Mouse (Mus musculus): ENCODE data around the gene Ifitm10. TPM values are rescaled to one million over a fixed set of nuclear protein-coding genes. Genes with fewer than 3 reads are reported as not detected.
A peak's percentile ranks its signal among the peaks of the same experiment; 100 is the strongest.
"Not testable (repeated sequence)": the region's sequence is repeated elsewhere in the genome, so short reads cannot be mapped to it uniquely, and the experiment has no call there.

The Ifitm10 gene
- polyA plus RNA-seq, 1 experiment from 2014 or later: 3.0 TPM

- Histone ChIP-seq H3K36me3 (no peaks in the 10 kb centered on the region), H3K9me3 (no peaks in the 10 kb centered on the region), H3K4me1 (replicated peaks) (no peaks in the 10 kb centered on the region), H3K27me3 (peaks cover 3% of the 10 kb centered on the region; the same call in 1 of the 2 replicates), H3K4me2 (no peak within 1 kb of the TSS), H3K9ac (no peak within 1 kb of the TSS), H3K4me3 (no peak within 1 kb of the TSS), H3K27ac (replicated peaks) (no peak within 1 kb of the TSS)
- WGBS: 50% methylated on average over 3 of the region's 3 CpGs
- ATAC-seq (ENCODE audit: low read depth): no peak
Measured at GRCm38 (mm10) chr7:142303249-142303648, 70.3 kb downstream of the Ifitm10 start, which contains the start of gene Krtap5-4. TSS of gene Krtap5-4 (plus strand) at chr7:142303549.

GRCm38 (mm10) chr7:142297018-142297417 is 76.5 kb downstream of the Ifitm10 start, which contains the start of gene Krtap5-1:
TSS of gene Krtap5-1 (minus strand) at chr7:142297118.
- not testable (repeated sequence) for H3K9ac ChIP-seq; H3K4me2 ChIP-seq; H3K4me1 ChIP-seq (replicated peaks); H3K27ac ChIP-seq (replicated peaks); ATAC-seq (ENCODE audit: low read depth); H3K36me3 ChIP-seq; H3K9me3 ChIP-seq; H3K27me3 ChIP-seq; H3K4me3 ChIP-seq

GRCm38 (mm10) chr7:142296108-142296507 is 77.4 kb downstream of the Ifitm10 start:
- not testable (repeated sequence) for ATAC-seq (ENCODE audit: low read depth); H3K27me3 ChIP-seq; H3K4me1 ChIP-seq (replicated peaks); H3K36me3 ChIP-seq; H3K9me3 ChIP-seq; H3K4me3 ChIP-seq; H3K9ac ChIP-seq; H3K27ac ChIP-seq (replicated peaks); H3K4me2 ChIP-seq
- WGBS: 26% methylated on average over 4 of the region's 4 CpGs

- Histone ChIP-seq H3K36me3 (no peaks in the 10 kb centered on the region), H3K4me2 (no peak overlapping the region), H3K27ac (replicated peaks) (no peak overlapping the region), H3K4me3 (no peak overlapping the region), H3K4me1 (replicated peaks) (no peaks in the 10 kb centered on the region), H3K9ac (no peak overlapping the region), H3K27me3 (no peaks in the 10 kb centered on the region), H3K9me3 (no peaks in the 10 kb centered on the region)
- no peak for ATAC-seq (ENCODE audit: low read depth)
Measured at GRCm38 (mm10) chr7:142295418-142295817, 78.1 kb downstream of the Ifitm10 start.

GRCm38 (mm10) chr7:142293851-142294250 is 79.7 kb downstream of the Ifitm10 start:
- not testable (repeated sequence) for H3K4me1 ChIP-seq (replicated peaks); H3K4me3 ChIP-seq; H3K9me3 ChIP-seq; H3K36me3 ChIP-seq; H3K4me2 ChIP-seq; H3K27ac ChIP-seq (replicated peaks); H3K27me3 ChIP-seq; H3K9ac ChIP-seq
- ATAC-seq (ENCODE audit: low read depth): peak; percentile 50; the same call in 1 of the 2 replicates
- 0% methylated on average over 2 of the region's 2 CpGs for WGBS

GRCm38 (mm10) chr7:142285910-142286612 is 87.5 kb downstream of the Ifitm10 start:
- not testable (repeated sequence) for H3K36me3 ChIP-seq; H3K4me3 ChIP-seq; ATAC-seq (ENCODE audit: low read depth); H3K4me2 ChIP-seq; H3K9me3 ChIP-seq; H3K27ac ChIP-seq (replicated peaks); H3K9ac ChIP-seq
- 41% methylated on average over 9 of the region's 9 CpGs for WGBS
- Histone ChIP-seq H3K27me3 (peaks cover 20% of the 10 kb centered on the region), H3K4me1 (replicated peaks) (peaks cover 20% of the 10 kb centered on the region)

GRCm38 (mm10) chr7:142285130-142285835 is 88.3 kb downstream of the Ifitm10 start:
- WGBS: 17% methylated on average over 23 of the region's 23 CpGs
- peak overlapping the region; percentile 84 for H3K27ac ChIP-seq (replicated peaks)
- peaks cover 20% of the 10 kb centered on the region for H3K27me3 ChIP-seq
- peak overlapping the region; percentile 55 for H3K9ac ChIP-seq
- no peaks in the 10 kb centered on the region for H3K36me3 ChIP-seq
- H3K9me3 ChIP-seq: no peaks in the 10 kb centered on the region
- peak overlapping the region; percentile 92 for H3K4me2 ChIP-seq
- H3K4me3 ChIP-seq: peak overlapping the region; percentile 53
- peaks cover 20% of the 10 kb centered on the region for H3K4me1 ChIP-seq (replicated peaks)
- ATAC-seq (ENCODE audit: low read depth): peak; percentile 81

- H3K4me3 ChIP-seq: peak overlapping the region; percentile 53
- WGBS: under 1% methylated on average over 19 of the region's 19 CpGs
- H3K4me1 ChIP-seq (replicated peaks): peaks cover 20% of the 10 kb centered on the region
- H3K27ac ChIP-seq (replicated peaks): peak overlapping the region; percentile 84
- no peaks in the 10 kb centered on the region for H3K36me3 ChIP-seq
- H3K9ac ChIP-seq: peak overlapping the region; percentile 67
- H3K4me2 ChIP-seq: peak overlapping the region; percentile 92
- H3K27me3 ChIP-seq: peaks cover 20% of the 10 kb centered on the region
- peak; percentile 88 for ATAC-seq (ENCODE audit: low read depth)
- H3K9me3 ChIP-seq: no peaks in the 10 kb centered on the region
Measured at GRCm38 (mm10) chr7:142284615-142285080, 88.9 kb downstream of the Ifitm10 start.

GRCm38 (mm10) chr7:142284023-142284591 is 89.4 kb downstream of the Ifitm10 start:
- Histone ChIP-seq H3K9ac (peak overlapping the region; percentile 67), H3K27ac (replicated peaks) (peak overlapping the region; percentile 84), H3K36me3 (no peaks in the 10 kb centered on the region), H3K27me3 (peaks cover 20% of the 10 kb centered on the region), H3K4me1 (replicated peaks) (peaks cover 20% of the 10 kb centered on the region), H3K9me3 (no peaks in the 10 kb centered on the region), H3K4me2 (peak overlapping the region; percentile 92), H3K4me3 (peak overlapping the region; percentile 53)
- ATAC-seq (ENCODE audit: low read depth): peak; percentile 59
- WGBS: 0% methylated on average over 38 of the region's 38 CpGs

- peaks cover 20% of the 10 kb centered on the region for H3K4me1 ChIP-seq (replicated peaks)
- not testable (repeated sequence) for ATAC-seq (ENCODE audit: low read depth); H3K4me3 ChIP-seq; H3K9me3 ChIP-seq; H3K27ac ChIP-seq (replicated peaks); H3K9ac ChIP-seq; H3K36me3 ChIP-seq; H3K4me2 ChIP-seq
- H3K27me3 ChIP-seq: peaks cover 20% of the 10 kb centered on the region
- WGBS: 9% methylated on average over 2 of the region's 2 CpGs
Measured at GRCm38 (mm10) chr7:142282847-142283246, 90.7 kb downstream of the Ifitm10 start.

GRCm38 (mm10) chr7:142279291-142279690 is 94.3 kb downstream of the Ifitm10 start:
- H3K4me3 ChIP-seq; H3K9ac ChIP-seq; ATAC-seq (ENCODE audit: low read depth); H3K9me3 ChIP-seq; H3K4me2 ChIP-seq; H3K27ac ChIP-seq (replicated peaks); H3K36me3 ChIP-seq: not testable (repeated sequence)
- peaks cover 20% of the 10 kb centered on the region for H3K27me3 ChIP-seq
- 74% methylated on average over 1 of the region's 1 CpGs for WGBS
- H3K4me1 ChIP-seq (replicated peaks): peaks cover 11% of the 10 kb centered on the region; the same call in 1 of the 2 replicates

- H3K9ac ChIP-seq; H3K36me3 ChIP-seq; H3K27ac ChIP-seq (replicated peaks); H3K4me1 ChIP-seq (replicated peaks); H3K4me2 ChIP-seq; H3K4me3 ChIP-seq; H3K9me3 ChIP-seq: not testable (repeated sequence)
- ATAC-seq (ENCODE audit: low read depth): peak; percentile 56; the same call in 1 of the 2 replicates
- peaks cover 14% of the 10 kb centered on the region for H3K27me3 ChIP-seq
- WGBS: 0% methylated on average over 3 of the region's 3 CpGs
Measured at GRCm38 (mm10) chr7:142278183-142278582, 95.4 kb downstream of the Ifitm10 start.
